Mouse (Mus musculus) lung, embryonic 14.5 days (tissue): ENCODE measurements around the gene Dpp9. TPM values are rescaled to one million over a fixed set of nuclear protein-coding genes. Genes with fewer than 3 reads are reported as not detected.

Source experiments
- ATAC-seq: fragments of 200-750 bp; cut with Nextera tagmentation; 2 replicates; pipeline ENCODE4 v1.8.0; 2017; ENCODE audit warnings: mild to moderate bottlenecking, moderate TSS enrichment, moderate library complexity; ENCODE audit not compliant: insufficient read depth
- DNase-seq: peaks from one replicate; pipeline ENCODE4 v3.0.0-alpha.2; 2015
- H3K27ac ChIP-seq: fragments of 300-500 bp; sonication (generic); 2 replicates; pipeline ENCODE4 v1.5.1; 2014; ENCODE audit warnings: low read depth, mild to moderate bottlenecking, moderate library complexity
- H3K27me3 ChIP-seq: fragments of 300-500 bp; sonication (generic); 2 replicates; pipeline ENCODE4 v1.6.1; 2014; ENCODE audit warnings: low read length, control low read depth; ENCODE audit not compliant: insufficient read depth
- H3K36me3 ChIP-seq: fragments of 300-500 bp; sonication (generic); 2 replicates; pipeline ENCODE4 v1.6.1; 2014; ENCODE audit warnings: control low read depth; ENCODE audit not compliant: insufficient read depth
- H3K4me1 ChIP-seq: fragments of 300-500 bp; sonication (generic); 2 replicates; pipeline ENCODE4 v1.6.1; 2014; ENCODE audit warnings: antibody characterized with exemption, control low read depth; ENCODE audit not compliant: insufficient read depth
- H3K4me2 ChIP-seq: fragments of 300-500 bp; sonication (generic); 2 replicates; pipeline ENCODE4 v1.6.1; 2014; ENCODE audit warnings: mild to moderate bottlenecking
- H3K4me3 ChIP-seq: fragments of 300-500 bp; sonication (generic); 2 replicates; pipeline ENCODE4 v1.5.1; 2014; ENCODE audit warnings: low read depth, low read length
- H3K9ac ChIP-seq: fragments of 300-500 bp; sonication (generic); 2 replicates; pipeline ENCODE4 v1.6.1; 2014
- H3K9me3 ChIP-seq: fragments of 300-500 bp; sonication (generic); 2 replicates; pipeline ENCODE4 v1.6.1; 2016; ENCODE audit warnings: low read depth, low read length, control low read depth
- CTCF ChIP-seq: IDR thresholded peaks from 2 replicates; pipeline ENCODE4 v1.5.1; 2016; ENCODE audit warnings: antibody characterized with exemption, low read depth
- WGBS: fragments of 180-500 bp; shearing (Covaris S2); extraction: QIAGEN DNeasy Blood & Tissue Kit; methylation state at CpG from one replicate; pipeline ENCODE4 v1.1.7; 2014; 5-methylcytosine and 5-hydroxymethylcytosine counted together
- polyA plus RNA-seq: library from polyadenylated mRNA; unstranded; fragments of >200 nt; fragmentation: Nextera tagmentation; extraction: Ambion mirVana; gene quantifications from 2 replicates; pipeline ENCODE4 v1.2.1, GENCODE M21; 2014

Gene Dpp9
- 37.9 and 41.3 TPM in 2 replicates for polyA plus RNA-seq

- Histone ChIP-seq H3K9me3 (no peaks in the 10 kb centered on the region), H3K4me3 (peak within 1 kb of the TSS; percentile 82), H3K9ac (peak within 1 kb of the TSS; percentile 81), H3K4me1 (peaks cover 11% of the 10 kb centered on the region; the same call in 1 of the 2 replicates), H3K27me3 (no peaks in the 10 kb centered on the region), H3K4me2 (peak within 1 kb of the TSS; percentile 88), H3K27ac (peak within 1 kb of the TSS; percentile 88), H3K36me3 (0 out of 2 replicates have a peak, but pooled peaks cover 3% of the 10 kb centered on the region)
- ATAC-seq: peak; percentile 100
- peak; percentile 96 for DNase-seq
- TF ChIP-seq CTCF: peak; percentile 45
- WGBS: 2% methylated on average over 77 of the region's 78 CpGs
Measured at GRCm38 (mm10) chr17:56218377-56219191, at the start of gene Dpp9. Dpp9 (minus strand) TSS chr17:56218905.

DNA sequence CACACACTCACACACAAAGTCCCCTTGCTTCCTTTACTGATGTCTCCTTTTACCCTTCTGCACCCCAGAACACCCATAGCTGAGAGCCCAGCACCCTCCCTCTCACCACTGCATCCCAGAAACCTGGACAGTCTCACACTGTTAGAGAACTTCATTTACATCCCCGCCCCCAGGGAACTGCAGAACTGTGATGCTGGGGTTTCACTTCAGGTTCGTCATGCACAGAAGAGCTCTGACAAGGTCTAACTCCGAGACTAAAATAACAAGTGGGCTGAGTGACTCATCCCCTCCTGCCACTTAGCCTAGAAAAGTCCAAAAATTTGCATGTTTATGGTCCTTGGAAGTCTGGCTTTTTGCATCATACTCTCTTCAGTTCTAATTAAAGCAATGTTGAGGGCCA lies 47.6 kb upstream of the Dpp9 start:
- Histone ChIP-seq H3K4me2 (no peak overlapping the region), H3K9me3 (no peaks in the 10 kb centered on the region), H3K4me3 (no peak overlapping the region), H3K9ac (no peak overlapping the region), H3K36me3 (peaks cover 41% of the 10 kb centered on the region), H3K27ac (no peak overlapping the region), H3K27me3 (no peaks in the 10 kb centered on the region), H3K4me1 (no peaks in the 10 kb centered on the region; the same call in 1 of the 2 replicates)
- WGBS: 62% methylated on average over 3 of the region's 3 CpGs
- no peak for ATAC-seq
- DNase-seq: no peak
- TF ChIP-seq CTCF: no peak

DNA sequence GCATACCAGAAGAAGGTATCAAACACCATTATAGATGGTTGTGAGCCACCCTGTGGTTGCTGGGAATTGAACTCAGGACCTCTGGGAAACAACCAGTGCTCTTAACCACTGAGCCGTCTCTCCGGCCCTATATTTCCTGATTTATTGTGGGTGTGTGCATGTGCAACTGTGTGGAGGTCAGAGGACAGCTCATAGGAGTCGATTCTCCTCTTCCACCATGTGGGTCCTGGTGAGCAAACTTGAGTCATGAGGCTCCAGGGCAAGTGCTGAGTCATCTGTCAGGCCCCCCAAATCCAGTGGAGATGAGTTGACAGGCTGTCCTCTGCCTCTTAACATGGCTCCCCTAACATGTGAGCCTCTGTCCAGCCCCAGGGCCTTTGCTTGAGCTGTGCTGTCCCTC lies 47.2 kb upstream of the Dpp9 start:
- no peak overlapping the region for H3K9ac ChIP-seq
- ATAC-seq: no peak
- no peak overlapping the region for H3K4me2 ChIP-seq
- WGBS: 76% methylated on average over 3 of the region's 3 CpGs
- no peaks in the 10 kb centered on the region for H3K9me3 ChIP-seq
- H3K4me3 ChIP-seq: no peak overlapping the region
- peaks cover 41% of the 10 kb centered on the region for H3K36me3 ChIP-seq
- H3K27ac ChIP-seq: no peak overlapping the region
- H3K4me1 ChIP-seq: no peaks in the 10 kb centered on the region; the same call in 1 of the 2 replicates
- TF ChIP-seq CTCF: no peak
- H3K27me3 ChIP-seq: no peaks in the 10 kb centered on the region
- DNase-seq: no peak

GRCm38 (mm10) chr17:56265011-56265410 lies 46.3 kb upstream of the Dpp9 start:
- WGBS: 88% methylated on average over 4 of the region's 4 CpGs

DNA sequence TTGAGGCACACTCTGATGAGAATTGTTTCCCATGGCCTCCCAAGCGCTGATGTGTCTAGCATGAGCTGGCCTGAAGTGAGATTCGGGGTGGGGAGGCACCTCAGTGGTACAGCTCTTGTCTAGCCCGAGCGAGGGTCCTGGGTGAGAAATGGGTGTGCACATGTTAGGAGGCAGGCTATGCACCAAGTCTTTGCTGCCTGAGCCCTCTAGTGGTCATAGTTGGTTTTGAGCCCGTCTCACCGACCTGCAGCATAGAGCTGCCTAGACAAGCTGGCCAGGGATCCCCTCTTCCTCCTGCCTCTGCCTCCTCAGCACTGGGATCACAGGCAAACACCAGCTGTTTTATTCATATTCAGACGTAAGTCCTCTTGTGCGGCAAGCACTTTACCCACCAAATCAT lies 45.3 kb upstream of the Dpp9 start:
- H3K4me2 ChIP-seq: no peak overlapping the region
- peaks cover 47% of the 10 kb centered on the region for H3K36me3 ChIP-seq
- H3K9ac ChIP-seq: no peak overlapping the region
- H3K4me3 ChIP-seq: no peak overlapping the region
- H3K27ac ChIP-seq: no peak overlapping the region
- TF ChIP-seq CTCF: peak; percentile 89
- H3K27me3 ChIP-seq: no peaks in the 10 kb centered on the region
- no peaks in the 10 kb centered on the region for H3K9me3 ChIP-seq
- DNase-seq: peak; percentile 91
- WGBS: 23% methylated on average over 8 of the region's 8 CpGs
- peak; percentile 59 for ATAC-seq
- H3K4me1 ChIP-seq: no peaks in the 10 kb centered on the region; the same call in 1 of the 2 replicates

More at GRCm38 (mm10) chr17:56265011-56265410, 46.3 kb upstream of the Dpp9 start:
- H3K27ac ChIP-seq: no peak overlapping the region
- H3K4me3 ChIP-seq: no peak overlapping the region
- no peaks in the 10 kb centered on the region; the same call in 1 of the 2 replicates for H3K4me1 ChIP-seq
- ATAC-seq (no peak), DNase-seq (no peak)
- H3K9me3 ChIP-seq: no peaks in the 10 kb centered on the region
- no peak overlapping the region for H3K4me2 ChIP-seq
- peaks cover 41% of the 10 kb centered on the region for H3K36me3 ChIP-seq
- no peak overlapping the region for H3K9ac ChIP-seq
- H3K27me3 ChIP-seq: no peaks in the 10 kb centered on the region
- TF ChIP-seq CTCF: no peak

GRCm38 (mm10) chr17:56262645-56263094 lies 44.0 kb upstream of the Dpp9 start:
- Histone ChIP-seq H3K4me1 (peaks cover under 1% of the 10 kb centered on the region; the same call in 1 of the 2 replicates), H3K36me3 (peaks cover 57% of the 10 kb centered on the region), H3K27ac (no peak overlapping the region), H3K9ac (no peak overlapping the region), H3K9me3 (no peaks in the 10 kb centered on the region), H3K4me3 (no peak overlapping the region), H3K4me2 (no peak overlapping the region), H3K27me3 (no peaks in the 10 kb centered on the region)
- ATAC-seq (no peak), DNase-seq (no peak)
- TF ChIP-seq CTCF: no peak
- WGBS: 80% methylated on average over 3 of the region's 3 CpGs

DNA sequence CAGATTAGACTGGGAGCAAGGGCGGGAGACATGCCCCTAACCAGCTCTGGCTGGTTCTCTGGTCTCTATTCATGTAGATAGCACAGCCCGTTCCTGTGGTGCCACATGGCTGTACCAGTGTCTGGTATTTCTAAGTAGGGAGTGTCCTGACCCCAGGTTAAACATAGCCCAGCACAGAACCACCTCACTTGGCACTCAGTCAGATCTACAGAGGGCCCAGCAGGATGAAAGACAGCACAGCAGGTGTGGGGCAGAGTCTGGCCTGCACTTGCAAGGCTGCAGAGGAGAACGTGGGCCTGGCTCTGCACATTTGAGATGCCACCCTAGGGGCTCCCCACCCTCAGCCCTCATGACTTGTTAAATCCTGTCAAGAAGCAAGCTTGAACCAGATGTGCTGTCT lies 42.5 kb upstream of the Dpp9 start:
- Histone ChIP-seq H3K36me3 (peaks cover 57% of the 10 kb centered on the region), H3K9ac (no peak overlapping the region), H3K4me2 (no peak overlapping the region), H3K27ac (no peak overlapping the region), H3K27me3 (no peaks in the 10 kb centered on the region), H3K4me3 (no peak overlapping the region), H3K4me1 (peaks cover 4% of the 10 kb centered on the region), H3K9me3 (no peaks in the 10 kb centered on the region)
- no peak for ATAC-seq
- no peak for DNase-seq
- WGBS: 77% methylated on average over 3 of the region's 3 CpGs
- no peak for TF ChIP-seq CTCF
